Mouse (Mus musculus): ENCODE data around the gene Tsga8. TPM values are rescaled to one million over a fixed set of nuclear protein-coding genes. Genes with fewer than 3 reads are reported as not detected.

Gene Tsga8
- polyA plus RNA-seq (2012; rRNA removed), result not detected in 2 replicates

DNA sequence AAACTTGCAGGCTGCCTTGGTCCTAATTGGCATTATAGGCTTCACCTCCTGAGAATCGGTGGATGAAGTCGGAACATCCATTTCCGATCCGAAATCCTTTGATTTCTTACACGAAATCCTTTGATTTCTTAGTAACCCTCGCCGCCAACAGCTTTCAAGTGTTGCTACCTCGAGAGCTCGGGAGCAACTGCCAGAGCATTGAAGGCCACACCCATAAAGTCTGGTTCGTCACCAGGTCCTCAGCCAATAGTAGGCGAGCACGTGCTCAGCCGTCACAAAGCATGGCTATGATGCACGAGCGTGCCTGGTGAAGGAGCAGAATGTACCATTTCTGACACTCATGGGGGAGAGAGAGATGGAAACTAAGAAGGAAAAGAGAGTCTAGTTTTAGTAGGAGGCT is at the start of gene Tsga8:
Gene Tsga8, minus strand, starts transcription at position 327 of the 400 bp plus-strand sequence.
- Histone ChIP-seq H3K4me1 (ENCODE audit: control insufficient read depth, insufficient read depth, low read length) (no peaks in the 10 kb centered on the region), H3K4me3 (replicated peaks; ENCODE audit: extremely low read depth, low read depth, low read length) (no peak within 1 kb of the TSS)
- no peak for DNase-seq
- WGBS, result 92% methylated on average over 15 of the region's 15 CpGs
- TF ChIP-seq POLR2A (IDR thresholded peaks at IDR 0.05; ENCODE audit: borderline replicate concordance, extremely low read depth, low read depth, low read length), result no peak
- TF ChIP-seq CTCF (IDR thresholded peaks at IDR 0.05; ENCODE audit: insufficient read depth, low read length), result no peak

Measured in lung, adult 2 months (tissue).